Mouse (Mus musculus): ENCODE data around the gene Sh3d21.
A peak's percentile ranks its signal among the peaks of the same experiment; 100 is the strongest.

The Sh3d21 gene

DNA sequence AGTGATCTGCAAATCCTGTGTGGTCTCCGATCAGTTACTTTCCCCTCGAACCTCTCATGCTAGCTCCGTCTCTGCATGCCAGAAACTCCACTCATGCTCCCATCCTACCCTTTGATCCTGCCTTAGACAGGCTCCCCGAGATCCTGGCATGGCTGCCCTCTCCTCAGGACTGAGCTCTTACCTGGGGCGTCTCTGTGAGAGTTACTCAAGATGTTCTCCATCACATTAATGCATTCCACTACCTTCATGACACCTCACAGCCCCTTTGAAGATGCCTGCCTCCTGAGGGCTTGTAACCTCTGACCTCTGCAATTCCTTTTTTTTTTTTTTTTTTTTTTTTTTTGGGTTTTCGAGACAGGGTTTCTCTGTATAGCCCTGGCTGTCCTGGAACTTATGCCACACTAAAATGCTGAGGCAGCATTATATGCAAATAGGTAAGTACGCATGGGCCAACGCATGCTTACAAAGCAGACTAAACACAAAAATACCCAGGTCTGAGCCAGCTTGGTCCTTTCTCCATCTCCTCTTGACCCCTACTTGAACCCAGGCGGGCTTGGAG, 16.2 kb downstream of the Sh3d21 start:
- no peak for DNase-seq (ENCODE audit: low spot score)

DNA sequence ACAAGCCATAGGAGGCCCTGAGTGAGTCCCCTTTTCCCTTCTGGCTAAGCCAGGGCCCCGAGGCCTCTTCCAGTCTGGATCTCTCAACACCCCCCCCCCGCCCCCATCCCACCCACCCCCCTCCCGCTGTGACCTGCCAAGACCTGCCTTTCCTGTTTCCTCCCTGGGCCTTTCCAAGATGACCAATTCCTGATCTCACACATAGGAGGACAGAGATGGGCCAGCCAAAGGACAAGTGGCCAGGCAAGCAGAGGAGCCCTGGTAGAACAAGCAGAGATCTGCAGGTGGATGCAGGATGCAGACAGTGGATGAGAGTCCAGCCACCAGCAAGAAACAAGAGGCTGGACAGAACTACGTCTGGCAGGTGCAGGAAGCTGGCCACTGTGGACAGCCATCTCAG, 17.9 kb downstream of the Sh3d21 start:
- no peak for DNase-seq (ENCODE audit: low spot score)

DNA sequence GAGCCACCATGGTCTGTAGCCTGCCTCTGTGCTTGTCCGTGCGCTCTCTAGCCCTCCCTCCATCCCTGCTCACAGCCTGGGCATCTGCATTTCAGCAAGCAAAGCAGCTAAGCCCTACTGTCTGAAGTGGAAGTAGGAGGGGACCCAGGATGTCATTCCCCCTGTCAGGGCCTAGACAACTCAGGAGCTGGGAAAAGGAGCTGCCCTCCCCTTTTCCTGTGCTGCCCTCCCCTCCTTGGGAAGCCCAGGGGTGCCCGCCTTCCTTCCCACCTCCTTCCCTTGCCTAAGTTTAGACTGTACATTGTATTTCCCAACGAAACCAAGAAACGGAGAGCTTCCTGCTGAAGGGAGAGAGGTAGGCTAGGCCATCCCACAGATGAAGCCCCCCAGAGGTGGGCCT, 22.3 kb downstream of the Sh3d21 start:
- no peak for DNase-seq (ENCODE audit: low spot score)

DNA sequence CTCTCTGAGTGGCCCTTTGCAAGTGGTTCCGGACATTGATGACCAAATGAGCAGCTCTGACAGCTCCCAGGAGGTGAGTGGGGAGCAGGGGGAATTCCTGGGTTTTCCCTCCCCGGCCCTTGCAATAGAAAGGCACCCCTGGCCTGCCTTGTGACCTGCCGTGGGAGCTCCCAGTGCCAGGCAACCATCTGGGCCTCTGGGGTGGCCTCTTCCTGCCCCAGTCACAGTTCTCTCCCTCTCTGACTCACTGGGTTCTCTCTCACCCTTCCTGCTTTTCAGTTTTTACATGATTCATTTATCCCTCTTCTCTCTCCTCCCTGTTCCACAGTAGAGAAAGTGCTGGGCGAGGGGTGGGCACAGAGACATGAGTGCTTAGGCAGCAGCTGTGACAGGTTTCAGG, 25.5 kb downstream of the Sh3d21 start:
- no peak for DNase-seq (ENCODE audit: low spot score)

DNA sequence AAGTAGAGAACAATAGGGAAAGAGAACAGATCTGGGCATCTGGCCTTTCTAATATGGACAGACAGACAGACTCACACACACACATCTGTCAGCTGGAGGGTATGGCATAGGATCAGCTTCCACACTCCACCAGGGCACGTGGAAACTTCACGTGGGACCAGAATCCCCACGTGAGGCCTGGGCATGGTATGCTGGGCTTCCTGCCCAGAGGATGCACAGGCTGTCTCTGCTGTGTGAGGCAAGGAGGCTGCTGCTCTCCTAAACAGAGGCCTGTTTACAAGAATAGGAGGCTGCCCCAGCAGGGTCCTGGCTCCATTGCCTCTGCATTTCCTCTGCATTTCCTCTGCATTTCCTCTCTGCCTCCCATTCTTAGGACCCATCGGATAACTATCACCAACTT, 28.7 kb downstream of the Sh3d21 start:
- no peak for DNase-seq (ENCODE audit: low spot score)

DNA sequence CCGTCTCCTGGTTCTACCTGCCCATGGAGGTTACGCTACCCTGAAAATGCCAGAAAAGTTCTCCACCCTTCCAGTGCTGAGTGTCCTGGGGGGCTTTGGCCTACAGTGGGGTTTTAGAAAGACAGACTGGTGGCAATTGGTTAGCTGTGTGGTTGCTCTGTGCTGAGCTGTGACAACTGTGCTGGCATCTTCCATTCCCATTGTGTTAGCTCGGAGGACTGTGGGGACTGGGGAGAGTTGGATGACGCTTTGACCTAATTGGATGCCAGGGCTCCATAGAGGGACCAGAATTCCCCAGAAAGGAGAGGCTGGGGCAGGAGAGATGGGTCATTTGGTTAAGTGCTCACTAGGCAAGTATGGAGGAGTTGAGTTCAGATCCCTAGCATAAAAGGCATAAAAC, 29.1 kb downstream of the Sh3d21 start:
- DNase-seq (ENCODE audit: low spot score) = no peak

DNA sequence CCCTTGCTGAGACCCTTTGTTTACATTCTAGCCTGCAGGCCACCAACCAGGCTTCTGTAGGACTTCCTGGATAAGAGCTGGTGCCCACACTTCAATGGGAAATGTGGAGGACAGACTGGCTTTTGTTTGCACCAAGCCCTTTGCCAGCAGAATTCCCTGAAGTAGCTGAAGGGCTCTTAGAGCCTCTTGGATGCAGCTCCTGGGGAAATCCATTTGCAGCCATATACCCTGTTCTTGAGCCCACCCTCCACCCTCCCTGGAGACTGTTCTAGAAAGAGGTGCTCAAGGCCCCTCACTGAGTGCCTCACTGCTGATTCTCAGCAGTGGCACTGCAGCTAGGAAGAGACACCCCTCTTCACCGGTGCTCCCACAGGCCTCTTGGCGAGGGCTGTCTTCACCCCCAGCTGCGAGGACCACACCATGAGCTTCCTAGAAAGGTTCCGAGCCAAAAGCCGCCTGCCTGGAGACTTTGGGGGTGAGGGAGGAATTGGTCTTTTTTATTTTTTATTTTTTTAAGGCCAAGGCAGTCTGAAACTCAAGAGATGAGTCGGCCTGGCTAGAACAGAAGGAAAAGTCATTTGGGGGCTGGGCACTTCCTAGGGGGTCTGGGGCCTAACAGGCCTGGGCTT, 30.5 kb downstream of the Sh3d21 start:
- peak; percentile 62 for DNase-seq (ENCODE audit: low spot score)

DNA sequence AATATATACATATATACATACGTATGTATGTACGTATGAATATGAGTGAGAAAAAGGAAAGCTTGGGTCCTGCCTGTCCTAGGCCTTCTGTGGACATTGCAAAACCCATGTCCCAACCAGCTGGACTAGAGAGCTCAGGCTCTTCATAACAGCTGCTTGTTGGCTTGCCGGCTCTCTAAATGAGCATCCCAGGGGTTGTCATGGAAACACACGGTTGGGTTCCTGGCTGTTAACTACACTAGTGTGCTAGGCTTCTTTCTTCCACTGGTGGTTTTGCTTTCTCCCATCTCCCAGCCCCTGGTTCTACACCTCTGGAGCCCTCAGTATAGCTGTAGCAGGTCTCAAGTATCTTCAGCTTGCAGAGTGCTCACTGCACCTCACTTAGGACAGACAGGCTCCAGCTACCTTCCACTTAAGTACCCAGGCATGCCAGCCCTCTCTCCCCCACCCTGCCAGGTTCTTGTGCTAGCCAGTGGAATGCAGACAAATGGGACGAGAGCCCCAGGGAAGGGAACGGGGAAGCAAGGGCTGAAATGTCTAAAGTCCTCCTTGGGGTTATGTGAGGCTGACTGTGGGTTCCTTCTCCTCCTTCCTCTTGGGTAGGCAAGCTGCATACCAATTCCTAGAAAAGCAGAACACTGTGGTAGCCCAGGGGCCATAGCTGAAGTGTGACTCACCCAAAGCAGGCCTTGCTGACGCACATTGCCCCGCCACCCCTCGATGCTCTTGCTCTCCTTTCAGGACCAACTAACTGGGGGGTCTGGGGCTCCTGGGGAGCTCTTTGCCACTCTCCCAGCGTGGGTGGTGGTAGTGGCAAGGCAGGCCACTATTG, 31.8 kb downstream of the Sh3d21 start:
- peak; percentile 80 for DNase-seq (ENCODE audit: low spot score)

DNA sequence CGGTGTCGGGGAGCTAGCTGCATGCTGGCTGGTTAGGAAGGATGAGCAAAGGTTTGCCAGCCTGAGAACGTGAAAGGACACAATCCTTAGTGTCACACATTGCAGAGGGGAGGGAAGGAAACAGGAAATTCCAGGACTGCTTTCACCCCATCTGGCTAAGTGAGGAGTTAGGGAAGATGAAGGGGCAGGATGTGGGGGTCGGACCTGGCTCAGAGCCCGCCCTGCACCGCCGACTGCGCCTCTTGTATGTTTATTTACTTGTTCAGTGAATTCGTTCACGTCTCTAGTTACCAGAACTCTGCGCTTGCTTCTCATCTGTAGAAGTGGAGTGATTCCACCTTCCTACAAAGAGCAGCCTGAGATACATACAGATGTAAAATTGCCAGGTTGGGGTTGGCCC, 32.8 kb downstream of the Sh3d21 start:
- DNase-seq (ENCODE audit: low spot score) = peak; percentile 45

DNA sequence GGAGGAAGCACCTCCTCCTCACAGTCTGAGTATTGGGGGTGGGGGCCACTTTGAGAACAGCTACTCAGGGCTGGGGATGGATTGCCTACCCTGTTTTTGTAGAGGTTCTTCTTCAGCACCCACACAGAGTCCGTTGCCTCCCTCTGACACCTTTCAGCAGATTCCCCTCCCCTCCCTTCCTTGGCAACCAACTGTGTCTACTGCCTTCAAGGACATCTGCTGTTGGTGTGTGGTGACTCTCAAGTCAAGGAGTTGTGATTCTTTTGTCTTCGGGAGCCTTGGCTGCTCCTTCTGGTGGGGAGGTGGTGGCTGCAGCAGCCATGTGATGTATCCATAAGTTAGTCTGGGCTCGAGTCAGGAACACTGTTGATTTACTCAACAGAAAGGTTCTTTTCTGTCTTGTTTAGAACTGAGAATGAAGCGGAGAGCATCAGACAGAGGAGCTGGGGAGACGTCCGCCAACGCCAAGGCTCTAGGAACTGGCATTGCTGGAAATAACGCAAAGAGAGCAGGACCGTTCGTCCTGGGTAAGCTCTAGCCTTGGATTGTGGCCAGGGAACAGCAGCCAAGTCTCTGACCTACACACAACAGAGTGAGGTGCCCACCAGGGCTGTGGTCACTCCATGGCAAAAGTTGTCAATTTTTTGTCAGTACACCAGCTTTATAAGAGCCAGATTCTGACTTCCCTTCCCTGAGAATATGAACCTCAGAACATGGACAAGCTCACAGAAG, 39.8 kb downstream of the Sh3d21 start:
- no peak for DNase-seq (ENCODE audit: low spot score)

DNA sequence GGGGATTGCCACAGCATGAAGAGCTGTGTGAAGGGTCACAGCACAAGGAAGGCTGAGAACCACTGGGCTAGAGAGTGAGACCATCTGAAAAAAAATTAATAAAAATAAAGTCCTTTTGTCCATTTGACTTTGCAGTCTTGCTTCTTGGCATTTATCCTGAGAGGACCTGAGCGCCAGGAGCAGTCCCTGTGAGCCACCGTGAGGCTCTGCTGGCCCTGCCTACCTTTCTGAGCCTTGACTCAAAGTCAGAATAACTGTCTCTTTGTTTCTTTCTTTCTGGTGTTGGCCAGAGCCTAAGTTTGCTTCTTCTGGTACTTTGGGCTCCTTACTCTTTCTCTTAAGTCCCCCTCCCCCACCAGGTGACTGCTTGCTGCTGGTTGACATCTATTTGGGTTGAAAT, 42.8 kb downstream of the Sh3d21 start:
- no peak for DNase-seq (ENCODE audit: low spot score)

DNA sequence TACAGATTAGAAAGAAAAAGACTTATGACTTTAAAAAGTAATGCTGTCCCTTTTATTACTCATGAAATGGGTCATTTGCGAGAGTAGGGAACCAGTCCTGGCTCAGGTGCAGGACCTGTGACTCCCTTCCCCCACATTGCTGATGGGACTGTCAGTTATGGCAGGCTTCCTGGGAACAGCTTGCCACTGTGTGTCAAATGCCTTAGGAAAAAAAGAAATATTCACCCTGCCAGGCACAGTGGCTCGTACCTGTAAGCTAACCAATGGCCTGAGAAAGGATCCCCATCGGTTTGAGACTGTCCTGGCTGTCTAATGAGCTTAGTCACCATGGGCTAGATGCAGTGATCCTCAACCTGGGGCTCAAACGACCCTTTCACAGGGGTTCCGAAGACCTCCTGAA, 43.2 kb downstream of the Sh3d21 start:
- no peak for DNase-seq (ENCODE audit: low spot score)

DNA sequence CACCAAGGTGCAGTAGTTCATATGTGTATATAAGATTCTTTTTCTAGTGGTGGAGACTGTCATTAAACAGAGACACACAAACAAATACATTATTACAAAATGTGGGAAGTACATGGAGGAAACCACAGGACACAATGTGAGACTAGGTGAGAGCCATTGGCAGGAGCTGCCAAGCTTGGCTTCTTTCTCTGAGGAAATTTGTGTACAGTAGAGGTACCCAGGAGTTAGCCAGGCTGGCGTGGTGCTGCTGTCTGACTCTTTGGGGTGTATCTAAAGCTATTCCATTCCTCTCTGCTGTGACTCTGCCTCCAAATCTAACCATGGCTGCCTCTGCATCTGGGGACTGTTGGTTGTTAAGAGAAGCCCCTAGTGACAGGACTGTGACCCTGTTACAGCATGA, 44.2 kb downstream of the Sh3d21 start:
- DNase-seq (ENCODE audit: low spot score) = no peak

DNA sequence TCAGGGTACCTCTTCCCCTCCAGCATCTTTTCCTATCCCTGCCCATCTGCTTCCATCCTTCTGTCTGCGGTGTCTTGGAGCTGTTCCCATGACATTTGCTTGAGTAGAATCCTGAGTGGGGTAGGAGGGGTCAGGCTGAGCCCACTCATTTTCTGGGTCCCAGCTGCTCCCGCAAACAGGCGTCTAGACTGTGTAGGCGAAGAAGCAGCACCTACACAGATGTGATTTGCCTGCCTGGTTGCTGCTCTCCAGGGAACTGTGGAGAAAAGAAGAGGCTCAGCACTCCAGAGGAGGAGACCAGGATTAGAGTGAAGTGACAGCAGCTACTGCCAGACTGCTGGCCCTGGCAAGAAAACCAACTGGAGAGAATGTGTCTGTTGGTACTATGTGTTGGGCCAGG, 44.6 kb downstream of the Sh3d21 start:
- DNase-seq (ENCODE audit: low spot score) = no peak

DNA sequence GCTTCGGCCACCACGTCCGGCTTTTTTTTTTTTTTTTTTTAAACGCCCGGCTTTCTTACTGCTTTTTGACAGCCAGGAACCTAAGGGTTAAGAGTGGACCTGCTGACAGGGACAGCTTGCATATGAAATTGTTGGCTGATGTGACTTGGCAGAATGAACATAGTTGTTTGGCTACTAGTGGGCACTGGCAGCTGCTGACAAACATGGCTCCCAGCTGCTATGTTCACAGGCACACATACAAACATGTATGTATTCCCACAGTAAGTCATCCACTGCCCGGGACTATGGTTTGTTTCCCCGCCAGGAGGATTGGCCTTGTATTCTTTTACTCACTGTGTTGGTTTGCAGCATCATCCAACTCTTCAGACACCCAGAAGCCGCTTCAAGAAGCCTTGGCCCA, 46.2 kb downstream of the Sh3d21 start:
- DNase-seq (ENCODE audit: low spot score) = no peak

DNA sequence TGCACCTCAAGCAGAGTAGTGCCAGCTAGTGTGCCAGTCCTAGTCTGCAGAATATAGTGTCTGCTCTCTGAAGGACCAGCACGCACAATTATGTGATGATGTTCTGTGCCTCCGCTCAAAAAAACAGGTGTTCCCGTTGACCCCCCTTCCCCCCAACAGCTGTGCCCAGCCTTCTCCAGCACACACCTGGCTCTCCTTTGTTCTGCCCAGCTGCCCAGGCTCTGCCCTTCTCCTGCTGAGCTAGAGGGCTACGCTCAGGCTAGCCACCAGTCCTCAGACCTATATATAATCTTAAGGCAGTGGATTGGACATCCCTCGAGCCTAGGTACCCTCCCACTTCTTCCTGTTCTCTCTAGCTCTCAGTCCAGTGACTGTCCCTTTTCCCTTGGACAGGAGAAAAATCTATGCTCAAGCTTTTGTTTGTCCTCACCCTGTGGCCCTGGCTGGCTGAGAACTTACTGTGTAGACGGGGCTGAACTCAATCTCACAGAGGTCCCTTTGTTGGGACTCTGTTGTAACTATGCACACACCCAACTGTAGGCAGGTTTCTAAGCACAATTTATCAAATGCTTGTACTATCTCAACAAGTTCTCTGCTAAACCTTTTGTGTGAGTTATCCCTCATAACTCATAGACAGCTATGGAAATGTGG, 47.3 kb downstream of the Sh3d21 start:
- no peak for DNase-seq (ENCODE audit: low spot score)

DNA sequence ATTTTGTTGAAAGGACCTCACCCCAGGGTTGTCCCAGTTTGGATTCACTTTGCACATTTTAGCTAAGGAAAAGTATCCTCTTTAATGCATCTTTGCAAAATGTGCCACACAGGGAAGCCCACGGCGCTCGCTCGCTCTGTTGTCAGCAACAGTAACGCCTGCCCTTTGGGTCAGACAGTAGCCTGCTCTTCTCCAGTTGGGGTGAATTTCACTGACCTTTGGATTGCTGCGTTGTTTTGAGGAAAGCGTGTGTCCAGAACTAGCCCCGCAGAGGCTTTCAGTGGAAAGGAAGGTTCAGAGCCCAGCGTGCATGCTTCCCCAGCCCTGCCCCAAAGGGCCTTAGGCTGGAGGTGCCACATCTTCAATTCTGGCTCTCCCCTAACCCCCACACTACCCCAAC, 47.9 kb downstream of the Sh3d21 start:
- DNase-seq (ENCODE audit: low spot score) = no peak

DNA sequence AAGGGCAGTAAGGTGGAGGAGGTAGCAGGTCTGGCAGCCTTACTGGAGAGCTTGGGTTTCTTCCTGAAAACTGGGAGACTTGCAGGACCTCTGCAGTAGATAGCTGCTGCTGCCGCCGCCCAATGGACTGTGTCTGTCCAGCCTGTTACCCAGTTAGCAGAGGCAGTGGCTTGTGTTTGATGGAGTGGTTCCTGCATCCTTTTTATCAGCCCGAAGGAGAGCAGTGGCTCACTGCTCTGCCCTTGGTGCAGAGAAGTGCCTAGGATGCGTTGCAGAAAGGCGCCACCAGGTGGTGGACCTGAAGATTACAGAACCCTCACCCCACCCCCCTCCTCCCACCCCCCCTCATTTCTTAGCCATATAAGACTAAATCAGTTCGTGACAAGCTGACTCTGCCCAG, 49.3 kb downstream of the Sh3d21 start:
- DNase-seq (ENCODE audit: low spot score) = peak; percentile 58

DNA sequence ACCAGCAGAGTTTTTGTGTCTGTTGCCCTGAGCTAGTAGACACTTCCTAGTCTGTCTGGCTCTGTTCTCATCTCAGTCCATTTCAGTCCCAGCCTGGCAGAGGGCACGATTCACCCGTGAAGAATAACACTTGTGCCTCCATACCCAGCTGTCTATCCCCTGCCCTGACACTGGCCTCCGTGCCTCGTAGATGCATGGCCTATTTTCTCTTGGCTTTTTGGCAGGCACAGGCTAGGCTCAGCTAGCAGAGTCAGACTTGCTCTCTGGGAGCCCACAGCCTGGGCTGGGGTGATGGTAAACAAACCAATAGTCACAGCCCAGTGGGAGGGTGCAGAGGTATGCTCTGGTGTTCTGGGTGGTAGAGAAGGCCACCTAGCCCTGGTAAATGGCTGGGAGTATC, 50.0 kb downstream of the Sh3d21 start:
- DNase-seq (ENCODE audit: low spot score) = no peak

DNA sequence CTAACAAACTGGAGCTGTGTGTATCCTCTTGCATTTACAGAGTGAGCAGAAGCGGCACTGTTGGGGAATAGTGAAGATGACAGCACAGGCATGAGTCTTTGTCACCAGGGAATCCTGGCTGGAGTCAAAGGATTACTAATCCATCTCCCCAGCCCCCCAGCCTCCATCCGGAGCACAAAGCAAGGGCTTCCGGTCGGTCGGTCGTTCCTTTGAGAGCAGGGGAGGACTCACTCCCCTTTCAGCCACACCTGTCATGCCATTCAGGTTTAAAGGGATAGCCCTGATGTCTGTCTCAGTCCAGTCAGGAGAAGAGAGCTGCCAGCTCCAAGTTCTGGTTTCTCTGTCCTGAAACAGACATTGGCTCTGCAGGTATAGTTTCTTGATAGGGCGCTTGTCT, 52.1 kb downstream of the Sh3d21 start:
- no peak for DNase-seq (ENCODE audit: low spot score)

DNA sequence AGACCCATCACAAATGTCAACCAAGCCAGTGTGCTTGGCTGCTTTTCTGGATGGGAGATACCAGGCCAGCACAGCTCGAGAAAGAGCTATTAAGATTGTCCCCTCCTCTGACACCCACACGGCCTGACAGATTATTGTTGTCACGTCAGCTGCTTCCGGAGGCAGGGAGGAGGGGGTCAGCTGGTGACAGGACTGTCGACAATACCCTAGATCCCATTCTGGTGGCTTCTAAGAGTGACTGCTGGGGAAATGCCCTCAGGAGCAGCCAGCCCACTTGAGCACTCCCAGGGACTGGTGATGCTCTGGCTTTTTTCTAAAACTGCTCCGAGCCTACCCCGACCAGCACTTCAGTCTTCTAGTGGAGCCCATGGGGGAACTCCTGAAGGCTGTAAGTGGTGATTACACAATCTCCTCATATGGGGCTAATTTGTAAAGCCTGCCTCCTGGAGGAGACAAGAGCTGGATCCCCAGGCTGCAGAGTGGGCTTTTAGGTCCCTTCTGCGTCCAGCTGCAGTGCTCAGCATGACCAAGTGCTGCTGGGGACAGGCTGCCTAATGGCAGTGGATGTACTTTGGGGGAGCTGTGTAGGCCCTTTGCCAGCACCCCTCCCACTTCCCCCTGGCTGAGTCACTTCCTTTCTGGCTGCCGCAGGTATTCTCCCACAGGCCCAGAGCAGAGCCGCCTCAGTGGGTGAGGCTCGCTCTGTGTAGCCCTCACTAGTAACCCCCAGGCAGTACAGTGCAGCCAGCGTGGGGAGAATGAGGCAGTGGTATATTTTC, 52.7 kb downstream of the Sh3d21 start:
- peak; percentile 91 for DNase-seq (ENCODE audit: low spot score)
